Mouse (Mus musculus): ENCODE data around the gene Nemf.
"Not testable (repeated sequence)": the region's sequence is repeated elsewhere in the genome, so short reads cannot be mapped to it uniquely, and the experiment has no call there.

The Nemf gene

DNA sequence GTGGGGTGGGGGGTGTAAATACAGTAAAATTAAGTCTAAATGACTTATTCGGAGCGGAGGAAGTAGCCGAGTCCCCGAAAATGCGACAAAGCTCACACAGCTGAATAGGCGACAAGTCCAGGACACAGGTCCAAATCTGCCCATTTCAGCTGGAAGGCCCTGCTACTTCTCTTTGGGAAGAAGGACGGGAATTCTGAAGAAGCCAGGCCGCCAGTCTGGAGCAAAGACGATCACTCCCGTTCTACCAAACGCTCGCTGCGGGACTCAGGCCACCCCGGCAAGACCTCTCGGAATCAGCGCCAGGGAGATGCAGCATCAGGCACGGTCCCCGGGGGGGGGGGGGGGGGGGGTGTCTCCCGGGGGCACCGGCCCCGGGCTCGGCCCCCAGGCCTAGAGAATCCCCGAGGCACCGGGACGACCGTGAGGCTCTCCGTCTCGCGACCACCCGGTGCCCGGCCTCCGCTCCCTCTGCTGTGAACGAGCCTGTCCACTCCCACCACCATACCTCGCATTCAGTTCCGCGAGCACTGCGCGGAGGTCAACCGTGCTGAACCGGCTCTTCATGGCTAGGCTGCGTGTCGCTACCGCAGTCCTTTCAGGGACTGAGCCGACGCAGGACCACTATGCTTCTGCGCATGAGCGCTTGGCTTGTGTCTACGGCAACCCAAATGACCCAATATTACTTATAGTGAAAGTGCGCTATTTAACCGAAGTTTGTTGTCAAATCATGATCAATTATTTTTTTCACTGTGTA, at the start of gene Nemf:
Gene Nemf, minus strand, starts transcription at position 620 of the 754 bp plus-strand sequence.
- DNase-seq (ENCODE audit: low read depth, low spot score), result peak; percentile 90

DNA sequence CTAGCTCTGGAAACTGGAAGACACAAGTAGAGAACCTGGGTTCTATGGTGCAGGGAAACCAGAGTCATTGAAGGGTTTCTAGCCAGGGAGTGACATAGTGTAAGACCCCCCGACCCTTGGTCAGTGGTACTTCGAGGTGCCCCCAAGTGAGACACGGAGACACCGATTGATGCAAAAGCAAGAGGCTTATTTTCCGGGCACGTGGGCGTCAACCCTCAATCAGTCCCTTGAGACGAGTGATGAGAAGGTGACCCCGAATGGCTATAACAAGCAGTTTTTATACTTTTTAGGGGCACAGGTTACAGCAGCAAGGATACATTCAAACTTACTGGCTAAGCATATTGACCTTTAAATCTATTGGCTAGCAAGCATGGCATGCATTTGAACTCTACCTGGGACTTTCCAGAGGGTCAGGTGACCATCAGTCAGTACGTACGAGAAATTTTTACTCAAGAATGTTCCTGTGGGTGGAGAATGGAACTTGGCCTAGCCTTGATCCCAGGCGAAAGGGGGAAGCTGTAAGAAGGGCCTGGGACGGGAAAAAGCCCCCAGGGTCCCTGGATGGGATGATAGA, 45.7 kb upstream of the Nemf start:
- no peak for DNase-seq (ENCODE audit: low read depth, low spot score)

DNA sequence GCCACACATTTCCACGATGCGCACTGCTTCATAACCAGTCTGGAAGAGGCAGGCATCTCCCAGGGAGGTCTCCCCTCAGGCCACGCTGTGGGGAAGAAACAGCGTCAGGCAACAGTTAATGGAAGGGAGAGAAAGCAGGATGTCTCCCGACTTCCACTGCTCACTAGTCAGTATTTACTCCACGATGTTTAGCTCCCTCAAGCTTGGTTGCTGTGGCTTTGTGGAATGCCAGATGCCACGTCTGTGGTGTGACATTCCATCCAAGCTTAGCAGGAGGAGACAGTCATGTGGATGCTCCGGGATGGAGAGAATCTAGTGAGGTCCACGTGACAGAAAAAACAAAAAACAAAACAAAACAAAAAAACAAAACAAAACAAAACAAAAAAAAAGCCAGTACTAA, 45.1 kb upstream of the Nemf start:
- DNase-seq (ENCODE audit: low read depth, low spot score), result no peak

DNA sequence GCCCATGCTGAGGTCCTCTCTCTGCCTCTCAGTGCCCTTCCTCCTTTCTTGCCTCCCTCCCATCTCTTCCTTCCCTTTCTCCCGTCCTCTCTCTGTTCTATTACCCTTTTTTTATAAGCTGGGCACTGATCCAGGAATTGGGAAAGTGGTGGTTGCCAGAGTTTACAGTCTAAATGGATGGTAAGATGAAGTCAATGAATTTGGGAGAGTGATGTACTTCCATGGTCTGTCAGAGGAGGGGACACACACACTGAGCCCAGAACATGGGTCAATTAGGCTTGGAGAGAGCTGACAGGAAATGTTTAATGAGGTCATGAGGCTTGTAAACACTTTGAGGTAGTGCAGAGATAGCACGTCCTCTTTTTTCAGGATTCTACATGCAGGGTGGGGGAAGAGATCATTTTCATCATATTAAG, 43.9 kb upstream of the Nemf start:
- no peak for DNase-seq (ENCODE audit: low read depth, low spot score)

DNA sequence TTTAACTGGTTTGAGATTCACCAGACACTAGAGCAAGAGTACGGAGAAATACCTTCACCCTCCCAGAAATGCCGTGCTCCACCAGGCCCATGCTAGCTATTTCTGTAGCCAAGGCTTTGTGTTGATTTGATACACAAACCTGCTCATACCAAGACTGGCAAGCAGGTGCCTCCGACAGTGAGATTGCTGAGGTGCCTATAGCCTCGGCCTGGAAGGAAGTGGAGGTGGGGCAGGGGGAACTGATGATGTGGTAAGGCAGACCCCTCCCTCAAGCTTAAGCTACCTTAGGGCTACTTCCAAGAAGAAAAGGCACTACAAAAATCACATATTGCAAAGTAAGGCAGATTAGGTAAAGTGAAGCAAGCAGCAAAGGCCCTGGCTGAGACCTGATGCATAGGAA, 43.4 kb upstream of the Nemf start:
- no peak for DNase-seq (ENCODE audit: low read depth, low spot score)

DNA sequence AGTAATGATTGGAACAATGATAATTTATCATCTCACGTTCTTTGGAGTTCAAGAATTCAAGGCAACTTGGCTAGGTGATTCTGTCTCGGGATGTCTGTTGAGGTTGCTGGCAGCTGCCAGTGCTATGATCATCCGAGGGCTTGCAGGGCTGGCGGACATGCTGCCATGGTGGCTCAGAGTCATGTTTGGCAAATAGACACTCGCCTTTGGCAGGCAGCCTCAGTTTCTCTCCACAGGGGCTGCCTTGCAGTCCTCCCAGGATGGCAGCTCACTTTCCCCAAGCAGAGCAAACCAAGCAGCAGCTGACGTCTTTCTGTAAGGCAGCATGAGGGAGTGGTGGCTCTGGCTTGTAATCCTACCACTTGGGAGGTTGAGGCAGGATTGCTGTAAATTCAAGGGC, 37.5 kb upstream of the Nemf start:
- no peak for DNase-seq (ENCODE audit: low read depth, low spot score)

DNA sequence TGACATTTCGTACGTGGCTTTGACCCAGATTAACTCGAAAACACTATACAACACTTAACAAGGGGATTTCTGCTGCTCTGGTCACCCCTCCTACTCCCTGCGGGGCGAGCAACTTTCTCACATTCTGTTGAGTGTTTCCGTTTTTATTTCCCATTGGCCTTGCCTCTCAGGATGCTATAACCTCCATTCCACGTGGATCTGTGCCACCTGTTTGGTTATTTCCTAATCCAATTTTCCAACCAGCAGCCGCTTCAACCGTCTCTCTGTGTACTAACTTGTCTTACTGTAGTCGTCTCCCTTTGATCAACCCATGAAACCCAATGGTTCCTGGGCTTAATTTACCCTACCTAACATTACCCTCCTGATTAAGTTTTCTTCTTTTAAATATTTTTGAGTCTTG, 36.1 kb upstream of the Nemf start:
- no peak for DNase-seq (ENCODE audit: low read depth, low spot score)

DNA sequence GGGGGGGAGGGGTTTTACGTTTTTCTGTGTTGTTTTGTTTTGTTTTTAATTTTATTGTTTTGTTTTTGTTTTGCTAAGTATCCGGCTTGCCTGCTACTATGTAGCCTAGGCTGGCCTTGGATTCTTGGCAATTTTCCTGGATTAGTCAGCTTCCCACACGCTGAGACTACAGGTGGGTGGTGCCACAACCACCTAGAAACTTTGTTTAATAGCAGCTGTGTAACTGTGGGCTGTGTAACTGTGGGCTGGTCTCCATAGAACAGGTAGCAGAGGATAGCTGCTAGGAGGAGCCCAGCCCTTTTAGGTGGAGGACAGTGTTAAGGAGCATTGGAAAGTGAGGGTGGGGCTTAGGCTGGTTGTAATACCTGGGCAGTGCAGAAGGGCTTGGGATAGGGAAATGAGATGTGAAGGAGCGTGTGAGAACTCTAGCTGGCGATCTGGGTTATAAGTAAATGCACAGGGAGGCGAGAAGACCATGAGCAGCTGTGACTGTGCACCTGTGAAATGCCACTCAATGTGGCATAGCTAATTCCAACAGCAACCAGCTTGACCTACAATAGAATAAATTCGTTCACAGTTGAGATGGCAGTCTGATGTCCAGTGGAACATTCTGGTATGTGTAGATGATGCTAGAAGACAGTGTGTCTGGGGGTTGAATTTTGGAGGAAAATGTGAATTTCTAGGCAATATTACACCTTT, 33.2 kb upstream of the Nemf start:
- no peak for DNase-seq (ENCODE audit: low read depth, low spot score)

DNA sequence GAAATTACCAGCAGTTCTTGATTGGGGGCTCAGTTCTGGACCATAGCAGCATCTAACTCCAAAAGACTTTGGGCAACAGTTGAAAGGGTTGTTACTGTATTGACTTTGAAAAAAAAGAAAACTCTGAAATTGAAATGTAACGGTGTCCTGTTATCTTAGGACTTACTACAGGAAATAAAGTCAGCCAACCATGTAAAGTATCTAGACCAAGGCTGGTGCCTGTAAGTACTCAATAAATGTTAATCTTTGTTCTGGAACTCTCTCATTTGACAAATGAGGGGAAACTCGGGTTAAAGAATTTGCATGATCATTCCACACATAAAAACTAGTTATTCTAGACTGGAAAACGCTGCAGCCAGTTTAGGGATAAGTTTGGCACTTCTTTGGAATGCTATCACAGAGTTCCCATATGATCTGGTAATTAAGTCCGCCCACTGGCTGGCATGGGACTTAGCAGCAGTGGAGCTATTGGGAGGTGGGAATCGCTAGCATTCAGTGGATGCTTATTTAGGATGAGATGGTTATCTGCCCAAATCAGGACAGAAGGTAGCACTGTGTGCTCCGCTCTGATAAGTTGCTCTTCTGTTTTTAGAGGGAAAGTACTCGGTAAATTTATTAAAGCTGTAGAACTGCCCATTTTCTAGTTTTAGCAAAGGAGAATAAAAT, 32.4 kb upstream of the Nemf start:
- DNase-seq (ENCODE audit: low read depth, low spot score), result no peak

DNA sequence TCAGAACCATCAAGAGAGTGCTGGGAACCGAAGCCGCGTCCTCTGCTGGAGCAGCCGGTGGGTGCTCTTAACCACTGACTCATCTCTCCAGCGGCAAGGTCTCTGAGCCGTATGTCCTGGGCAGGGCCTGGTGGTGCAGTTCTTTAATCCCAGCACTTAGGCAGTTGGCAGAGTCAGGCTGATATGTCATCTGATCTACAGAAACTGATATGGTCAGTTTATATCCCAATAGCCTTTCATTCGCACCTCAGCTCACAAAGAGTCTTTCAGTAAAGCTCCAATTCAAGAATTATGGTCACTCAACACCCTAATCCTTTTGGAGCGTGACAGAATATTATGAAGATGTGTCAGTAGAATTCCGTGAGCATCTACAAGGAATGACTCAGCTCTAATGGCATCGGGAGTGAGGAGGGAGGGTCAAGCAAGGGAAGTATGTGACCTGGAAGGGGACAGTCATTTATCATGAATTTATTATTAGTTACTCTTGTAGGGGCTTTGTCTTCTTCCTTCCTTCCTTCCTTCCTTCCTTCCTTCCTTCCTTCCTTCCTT, 31.4 kb upstream of the Nemf start:
- DNase-seq (ENCODE audit: low read depth, low spot score), result no peak

DNA sequence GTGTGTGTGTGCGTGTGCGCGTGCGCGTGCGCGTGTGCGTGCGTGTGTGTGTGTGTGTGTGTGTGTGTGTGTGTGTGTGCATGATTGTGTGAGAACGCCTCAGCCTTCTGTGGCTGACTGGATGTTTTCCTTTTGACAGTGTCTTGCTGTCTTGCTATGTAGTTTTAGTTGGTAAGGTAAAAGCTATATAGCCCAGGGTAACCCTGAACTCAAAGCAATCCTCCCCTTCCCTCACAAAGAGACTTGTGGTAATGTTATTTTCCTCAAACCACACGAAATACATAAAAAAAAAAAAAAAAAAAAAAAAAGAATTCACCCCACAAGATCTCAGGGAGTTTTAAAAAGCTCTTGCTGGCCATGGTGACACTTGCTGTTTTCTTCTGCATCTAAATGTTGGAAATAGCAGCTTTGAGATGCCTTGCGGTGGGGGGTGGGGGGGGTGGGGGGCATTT, 29.3 kb upstream of the Nemf start:
- not testable (repeated sequence) for DNase-seq (ENCODE audit: low read depth, low spot score)

DNA sequence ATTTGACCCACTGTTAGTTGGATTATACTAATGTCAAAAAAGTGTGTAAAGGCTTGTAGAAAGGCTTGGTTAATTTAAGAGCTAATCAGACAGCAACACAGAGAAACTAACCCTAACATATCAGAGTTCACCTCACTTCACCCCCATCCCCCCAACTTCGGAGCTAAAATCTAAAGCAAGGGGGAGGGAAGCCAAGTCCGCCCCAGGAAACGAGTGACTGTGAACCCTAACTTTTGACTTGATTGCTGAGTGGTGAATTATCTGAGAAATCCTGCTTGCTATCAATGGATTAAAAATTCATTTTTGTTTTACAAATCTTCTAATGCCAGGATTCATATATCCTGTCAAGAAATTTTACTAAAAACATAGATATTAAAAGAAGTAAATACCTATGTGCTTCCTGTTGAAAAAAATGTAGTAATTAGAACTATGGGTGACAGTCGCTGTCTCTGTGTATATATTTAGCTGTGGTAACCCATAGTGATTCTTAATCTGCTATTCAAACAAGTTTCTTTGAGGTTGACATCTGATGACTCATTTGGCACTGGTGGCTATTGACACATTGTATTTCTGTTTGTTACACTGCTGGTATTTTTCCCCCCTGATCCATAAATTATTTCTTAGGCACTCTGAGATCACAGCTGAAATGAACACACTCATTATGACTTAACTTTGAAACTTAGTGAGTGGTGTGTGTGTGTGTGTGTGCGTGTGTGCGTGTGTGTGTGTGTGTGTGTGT, 28.7 kb upstream of the Nemf start:
- DNase-seq (ENCODE audit: low read depth, low spot score), result no peak

DNA sequence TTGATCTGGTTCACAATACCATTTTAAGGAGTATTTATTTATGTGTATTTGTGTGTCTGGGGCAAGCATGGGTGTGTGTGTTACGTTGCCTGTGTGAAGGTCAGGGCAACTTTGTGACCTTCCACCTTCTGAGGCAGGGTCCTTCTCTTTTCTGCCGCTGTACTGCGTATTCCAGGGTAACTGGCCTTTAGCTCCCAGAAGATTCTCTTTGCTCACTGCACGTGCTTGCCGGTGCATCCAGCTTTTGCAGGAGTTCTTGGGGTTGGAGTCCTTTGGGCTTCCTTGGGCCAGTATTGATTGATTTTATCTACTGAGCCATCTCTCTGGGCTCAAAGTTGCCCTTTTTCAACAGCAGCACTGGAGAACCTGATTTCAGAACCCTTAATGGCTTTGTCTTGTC, 27.6 kb upstream of the Nemf start:
- DNase-seq (ENCODE audit: low read depth, low spot score), result no peak

DNA sequence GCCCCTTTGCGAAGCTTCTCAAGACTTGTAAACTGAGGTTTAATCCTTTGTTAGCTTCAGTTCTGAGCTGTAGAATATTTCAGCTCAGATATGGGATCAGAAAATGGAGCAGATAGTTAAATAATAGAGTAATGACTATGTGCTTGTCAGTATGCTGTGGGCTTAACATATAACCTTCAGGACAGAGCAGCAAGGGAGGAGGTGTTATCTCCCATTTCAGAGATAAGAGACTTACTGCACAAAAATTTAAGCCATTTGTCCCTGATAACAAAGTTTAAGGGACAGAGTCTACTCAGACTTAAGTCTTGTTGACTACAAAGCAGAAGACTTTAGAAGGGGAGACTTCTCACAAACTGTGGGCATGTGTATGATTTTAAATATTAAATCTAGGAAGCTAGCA, 25.9 kb upstream of the Nemf start:
- DNase-seq (ENCODE audit: low read depth, low spot score), result no peak

DNA sequence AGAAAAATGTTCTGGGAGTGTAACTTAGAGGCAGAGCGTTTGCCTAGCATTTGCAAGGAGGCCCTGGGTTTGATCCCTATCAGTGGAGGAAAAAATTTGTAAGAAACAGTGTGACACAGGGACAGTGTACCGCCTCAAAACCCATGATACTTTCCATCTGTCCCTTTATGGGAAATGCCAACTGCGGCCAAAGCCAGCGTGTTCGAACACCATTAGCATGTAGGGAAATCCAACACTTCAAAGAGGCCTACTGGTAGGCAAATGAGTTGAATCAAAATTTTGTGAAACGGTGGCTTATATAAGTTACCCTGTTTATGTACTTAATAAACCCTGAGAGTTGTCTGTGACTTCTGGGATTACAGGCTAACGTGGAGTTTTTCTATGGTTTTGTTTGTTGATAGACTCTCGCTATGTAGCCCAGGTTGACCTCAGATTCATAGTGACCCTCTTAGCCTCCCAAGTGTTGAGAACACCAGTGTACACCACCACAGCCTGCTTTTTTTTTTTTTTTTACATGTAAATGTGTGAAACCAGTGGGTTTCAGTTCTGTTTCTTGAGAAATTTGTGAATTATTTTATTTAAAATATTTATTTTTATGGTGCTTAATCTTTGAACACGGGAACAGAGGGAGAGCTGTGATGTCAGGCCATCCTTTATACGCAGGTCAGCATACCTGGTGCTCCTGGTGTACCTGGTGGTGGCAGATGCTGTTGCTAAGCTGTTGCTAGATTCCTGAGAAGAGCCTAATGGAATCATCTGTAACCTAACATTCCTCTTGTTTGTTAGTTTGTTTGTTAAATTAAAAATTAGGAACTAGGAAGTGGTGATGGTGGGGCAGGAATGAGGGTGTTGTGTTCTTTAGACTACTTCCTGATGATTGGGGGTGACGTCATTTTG, 21.8 kb upstream of the Nemf start:
- no peak for DNase-seq (ENCODE audit: low read depth, low spot score)

DNA sequence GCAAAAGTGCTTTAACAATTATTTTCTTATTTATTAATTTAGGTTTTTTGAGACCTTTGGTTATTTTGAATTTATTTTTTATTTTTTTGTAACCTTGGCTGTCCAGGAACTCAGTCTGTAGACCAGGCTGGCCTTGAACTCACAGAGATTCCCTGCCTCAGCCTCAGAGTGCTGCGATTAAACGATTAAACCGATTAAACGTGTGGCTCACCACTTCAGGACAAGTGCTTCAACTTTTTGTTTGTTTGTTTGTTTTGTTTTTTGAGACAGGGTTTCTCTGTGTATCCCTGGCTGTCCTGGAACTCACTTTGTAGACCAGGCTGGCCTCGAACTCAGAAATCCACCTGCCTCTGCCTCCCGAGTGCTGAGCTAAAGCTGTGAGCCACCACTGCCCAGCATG, 20.7 kb upstream of the Nemf start:
- DNase-seq (ENCODE audit: low read depth, low spot score), result not testable (repeated sequence)

DNA sequence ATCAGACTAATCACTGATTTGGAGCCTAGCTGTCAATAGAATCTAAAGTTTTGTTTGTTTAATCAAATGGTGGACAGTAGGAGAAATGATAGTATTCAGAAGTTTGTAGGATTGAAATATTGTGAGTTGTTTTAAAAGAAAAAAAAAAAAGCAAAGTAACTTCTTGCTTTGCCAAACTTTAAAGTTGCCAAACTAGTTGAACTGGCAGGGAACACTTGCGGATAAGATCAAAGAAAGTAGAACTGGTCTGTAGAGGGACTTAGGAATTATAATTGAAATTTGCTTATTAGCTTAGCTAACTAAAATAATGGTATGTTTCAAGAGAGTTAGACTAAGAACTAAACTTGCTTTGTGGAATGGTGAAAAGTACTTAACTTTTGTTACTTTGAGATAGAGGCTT, 20.2 kb upstream of the Nemf start:
- DNase-seq (ENCODE audit: low read depth, low spot score), result no peak

DNA sequence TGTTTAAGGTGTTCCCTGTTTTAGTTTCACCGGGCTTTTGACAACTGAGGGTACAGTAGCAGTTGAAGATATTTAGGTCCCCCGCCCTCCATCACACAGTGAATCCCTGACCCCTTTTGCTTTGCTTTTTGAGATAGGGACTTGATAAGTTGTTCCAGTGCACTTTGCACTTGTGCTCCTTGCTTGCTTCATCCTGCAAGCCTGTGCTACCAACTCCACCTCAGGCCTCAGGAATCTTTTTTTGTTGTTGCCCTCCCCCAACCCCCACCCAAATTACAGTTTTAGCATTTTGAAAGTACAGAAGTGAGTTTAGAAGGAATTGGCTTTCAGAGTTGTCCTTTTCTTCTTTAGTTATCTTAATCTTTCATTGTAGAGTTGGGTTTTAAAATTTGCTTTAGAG, 19.2 kb upstream of the Nemf start:
- no peak for DNase-seq (ENCODE audit: low read depth, low spot score)

DNA sequence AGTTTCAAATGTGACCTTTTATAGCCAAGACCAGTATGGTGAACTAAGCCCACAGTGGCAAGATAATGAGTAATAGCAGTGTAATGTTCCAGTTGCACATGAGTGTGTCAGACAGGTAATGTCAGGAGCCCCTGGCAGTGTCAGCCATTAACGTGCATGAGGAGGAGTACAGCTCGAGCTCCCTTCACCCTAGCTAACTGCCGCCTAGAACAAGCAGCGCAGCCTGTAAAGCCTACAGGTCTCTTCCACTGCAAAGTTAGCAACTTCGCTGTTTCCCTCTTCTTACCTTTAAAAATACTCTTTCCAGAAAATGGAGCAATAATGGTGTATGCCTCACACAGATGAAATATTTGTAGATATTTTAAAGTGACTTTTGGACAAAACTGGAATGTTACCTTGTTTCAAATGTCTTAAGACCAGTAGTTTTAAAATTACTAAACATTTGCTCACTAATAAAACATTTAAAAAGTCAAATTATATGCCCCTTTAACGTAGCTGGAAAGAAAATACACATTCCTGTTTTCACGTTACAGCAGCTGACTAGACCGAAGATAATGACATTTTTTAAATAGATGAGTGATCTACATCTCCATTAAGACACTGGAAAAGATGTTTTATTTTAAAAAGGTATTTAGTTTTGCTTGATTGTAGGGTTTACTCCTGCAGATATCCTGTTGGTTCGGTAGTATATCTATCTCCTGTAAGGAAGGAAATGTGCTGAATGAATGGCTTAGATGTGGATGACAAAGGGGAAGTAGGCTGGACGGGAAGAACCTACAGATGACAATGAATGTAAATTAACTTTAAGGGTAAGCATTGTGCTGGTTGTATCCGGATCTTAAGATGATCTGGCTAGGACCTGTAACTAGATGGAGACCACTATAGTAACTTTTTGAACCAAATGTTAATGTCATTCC, 17.1 kb upstream of the Nemf start:
- peak; percentile 64 for DNase-seq (ENCODE audit: low read depth, low spot score)
